Mouse (Mus musculus) heart, embryonic 14.5 days (tissue): ENCODE results near the gene Lhfp. TPM values are rescaled to one million over a fixed set of nuclear protein-coding genes. Genes with fewer than 3 reads are reported as not detected.

ENCODE experiments used
- ATAC-seq: fragments of 200-750 bp; cut with Nextera tagmentation; 2 replicates; pipeline ENCODE4 v1.8.0; 2017; ENCODE audit warnings: low read depth, moderate TSS enrichment; ENCODE audit not compliant: insufficient number of reproducible peaks, insufficient read depth, low FRiP score
- H3K27ac ChIP-seq, 2 experiments: fragments of 200-500 bp in 1 of 2; fragments of 300-500 bp in 1 of 2; sonication (generic) in 1 of 2; replicated peaks in 1 of 2; 2 replicates each; pipeline ENCODE4 v1.5.1; 2012 to 2014; ENCODE audit warnings: low read depth in 2 of 2, low read length in 2 of 2, control low read depth in 1 of 2, mild to moderate bottlenecking in 1 of 2, mixed read lengths in 1 of 2; ENCODE audit not compliant: control insufficient read depth in 1 of 2, insufficient read depth in 1 of 2
- H3K27me3 ChIP-seq: fragments of 300-500 bp; sonication (generic); 2 replicates; pipeline ENCODE4 v1.6.1; 2014; ENCODE audit warnings: mild to moderate bottlenecking, low read length, control low read depth; ENCODE audit not compliant: control insufficient read depth, insufficient read depth
- H3K36me3 ChIP-seq: fragments of 300-500 bp; sonication (generic); 2 replicates; pipeline ENCODE4 v1.6.1; 2014; ENCODE audit warnings: mild to moderate bottlenecking, control low read depth, low read length, mixed read lengths; ENCODE audit not compliant: control insufficient read depth, insufficient read depth
- H3K4me1 ChIP-seq, 2 experiments: fragments of 200-500 bp in 1 of 2; fragments of 300-500 bp in 1 of 2; sonication (generic) in 1 of 2; 2 replicates each; pipeline ENCODE4 v1.6.1; 2012 to 2014; ENCODE audit warnings: low read length in 2 of 2, control low read depth in 1 of 2, mixed read lengths in 1 of 2; ENCODE audit not compliant: control insufficient read depth in 2 of 2, insufficient read depth in 2 of 2
- H3K4me2 ChIP-seq: fragments of 300-500 bp; sonication (generic); 2 replicates; pipeline ENCODE4 v1.6.1; 2014; ENCODE audit warnings: mild to moderate bottlenecking, low read length
- H3K4me3 ChIP-seq, 2 experiments: fragments of 200-500 bp in 1 of 2; fragments of 300-500 bp in 1 of 2; sonication (generic) in 1 of 2; 2 replicates each; pipeline ENCODE4 v1.5.1; 2012 to 2014; ENCODE audit warnings: low read length in 2 of 2, mild to moderate bottlenecking in 2 of 2, control low read depth in 1 of 2, low read depth in 1 of 2, moderate library complexity in 1 of 2; ENCODE audit not compliant: control insufficient read depth in 1 of 2, insufficient read depth in 1 of 2
- H3K9ac ChIP-seq: fragments of 300-500 bp; sonication (generic); 2 replicates; pipeline ENCODE4 v1.6.1; 2014; ENCODE audit warnings: mild to moderate bottlenecking, low read length
- H3K9me3 ChIP-seq: fragments of 300-500 bp; sonication (generic); 2 replicates; pipeline ENCODE4 v1.6.1; 2016; ENCODE audit warnings: low read length, control low read depth; ENCODE audit not compliant: control insufficient read depth
- WGBS: fragments of 180-500 bp; shearing (Covaris S2); extraction: QIAGEN DNeasy Blood & Tissue Kit; methylation state at CpG from one replicate; pipeline ENCODE4 v1.1.7; 2014; 5-methylcytosine and 5-hydroxymethylcytosine counted together
- polyA plus RNA-seq: library from polyadenylated mRNA; unstranded; fragments of >200 nt; fragmentation: Nextera tagmentation; extraction: Ambion mirVana; gene quantifications from 2 replicates; pipeline ENCODE4 v1.2.1, GENCODE M21; 2014

Lhfp gene
- polyA plus RNA-seq, 1 experiment from 2014 or later = 93.2 TPM

DNA sequence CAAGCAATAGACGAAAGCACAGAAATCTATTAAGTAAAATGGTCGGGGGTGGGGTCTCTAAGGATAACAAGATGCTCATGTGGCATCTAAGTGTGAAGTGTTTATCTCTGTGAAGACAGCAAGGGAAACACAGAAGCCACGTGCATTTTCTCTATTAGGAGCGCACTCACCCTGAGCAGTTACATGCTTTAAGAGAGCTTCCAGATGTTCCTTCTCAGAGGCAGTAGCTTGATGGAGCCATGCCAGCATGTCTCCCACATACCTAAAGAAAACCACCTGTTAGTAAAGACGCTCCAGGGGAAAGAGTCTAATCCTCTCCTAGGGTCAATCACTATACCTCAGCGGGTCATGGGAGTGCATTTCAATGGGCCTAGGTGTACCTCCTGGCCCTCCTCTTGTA is 39.3 kb upstream of the Lhfp start:
- Histone ChIP-seq H3K4me2 (no peak overlapping the region), H3K4me1 (no peaks in the 10 kb centered on the region; a peak in 1 of 4 replicates), H3K36me3 (peaks cover 93% of the 10 kb centered on the region), H3K27me3 (no peaks in the 10 kb centered on the region), H3K9ac (no peak overlapping the region), H3K9me3 (no peaks in the 10 kb centered on the region), H3K27ac (no peak overlapping the region), H3K4me3 (no peak overlapping the region)
- no peak for ATAC-seq
- WGBS = 68% methylated on average over 6 of the region's 6 CpGs

- no peaks in the 10 kb centered on the region for H3K9me3 ChIP-seq
- H3K4me1 ChIP-seq = no peaks in the 10 kb centered on the region
- H3K9ac ChIP-seq = no peak overlapping the region
- no peak overlapping the region for H3K27ac ChIP-seq
- ATAC-seq = no peak
- peaks cover 93% of the 10 kb centered on the region for H3K36me3 ChIP-seq
- WGBS = 64% methylated on average over 2 of the region's 2 CpGs
- H3K27me3 ChIP-seq = no peaks in the 10 kb centered on the region
- H3K4me2 ChIP-seq = no peak overlapping the region
- H3K4me3 ChIP-seq = no peak overlapping the region
Measured at GRCm38 (mm10) chr3:53004406-53005114, 36.8 kb upstream of the Lhfp start.

- Histone ChIP-seq H3K9ac (no peak overlapping the region), H3K36me3 (peaks cover 92% of the 10 kb centered on the region), H3K27me3 (no peaks in the 10 kb centered on the region), H3K4me3 (no peak overlapping the region), H3K4me2 (no peak overlapping the region), H3K4me1 (no peaks in the 10 kb centered on the region), H3K9me3 (no peaks in the 10 kb centered on the region), H3K27ac (no peak overlapping the region)
- no peak for ATAC-seq
- 86% methylated on average over 8 of the region's 8 CpGs for WGBS
Measured at GRCm38 (mm10) chr3:53007411-53007810, 33.9 kb upstream of the Lhfp start.

DNA sequence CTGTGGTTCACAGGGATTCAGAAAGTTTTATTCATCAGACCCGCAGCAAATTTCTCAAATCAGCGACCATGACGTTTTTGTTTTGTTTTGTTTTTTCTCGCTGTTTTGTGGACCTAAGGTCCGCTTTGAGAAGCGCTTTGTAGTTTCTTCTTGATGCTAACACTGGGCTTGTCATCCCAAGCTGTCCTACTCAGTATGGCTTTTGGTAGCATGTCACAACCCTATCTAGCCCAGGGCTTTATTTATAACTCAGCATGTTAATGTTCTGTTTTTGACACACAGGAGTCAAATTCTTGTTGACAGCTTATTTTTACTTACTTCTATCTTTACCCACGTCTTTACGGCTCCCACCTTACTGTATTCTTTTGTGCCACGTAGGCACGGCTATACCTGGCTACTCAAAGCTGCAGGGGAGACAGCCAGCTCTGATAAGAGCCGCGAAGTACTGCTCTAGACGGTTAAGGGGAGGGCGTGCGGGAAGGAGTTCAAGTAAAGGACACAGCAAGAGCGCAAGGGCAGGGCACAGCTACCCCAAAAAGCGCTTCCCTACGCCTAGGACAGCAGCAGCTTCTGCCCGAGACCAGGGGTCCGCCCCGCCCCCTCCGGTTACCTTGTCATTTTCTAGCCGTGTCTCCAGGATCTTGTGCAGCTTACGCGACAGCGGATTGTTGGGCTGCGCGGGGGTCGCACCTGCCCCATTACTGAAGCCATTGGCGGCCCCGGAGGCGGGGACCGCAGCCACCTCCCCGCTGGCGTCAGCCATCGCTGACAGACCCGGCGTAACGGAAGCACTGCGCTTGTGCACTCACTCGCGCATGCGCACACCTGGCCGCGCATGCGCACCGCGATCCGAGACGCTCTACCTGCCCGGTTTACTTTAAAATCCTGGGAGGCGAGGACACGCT is 24.6 kb upstream of the Lhfp start, which contains the start of gene Cog6:
Cog6 (minus strand) TSS at position 802 of the 905 bp plus-strand sequence.
- Histone ChIP-seq H3K9me3 (no peaks in the 10 kb centered on the region), H3K36me3 (peaks cover 30% of the 10 kb centered on the region), H3K4me1 (peaks cover 0 to 6% of the 10 kb centered on the region in 2 experiments; a peak in 3 of 4 replicates), H3K4me3 (peak within 1 kb of the TSS; percentile 62 to 71), H3K27ac (peak within 1 kb of the TSS; percentile 84 to 86), H3K27me3 (no peaks in the 10 kb centered on the region), H3K9ac (peak within 1 kb of the TSS; percentile 82), H3K4me2 (peak within 1 kb of the TSS; percentile 69)
- 4% methylated on average over 53 of the region's 53 CpGs for WGBS
- peak; percentile 90 for ATAC-seq

GRCm38 (mm10) chr3:53027333-53027732 is 14.0 kb upstream of the Lhfp start:
- 38% methylated on average over 4 of the region's 4 CpGs for WGBS
- H3K4me2 ChIP-seq = no peak overlapping the region
- ATAC-seq = no peak

GRCm38 (mm10) chr3:53029046-53029445 is 12.3 kb upstream of the Lhfp start:
- Histone ChIP-seq H3K9ac (no peak overlapping the region), H3K27ac (no peak overlapping the region), H3K4me1 (peaks cover 3 to 4% of the 10 kb centered on the region in 2 experiments; a peak in 1 of 4 replicates), H3K4me2 (no peak overlapping the region), H3K4me3 (no peak overlapping the region), H3K27me3 (no peaks in the 10 kb centered on the region), H3K36me3 (no peaks in the 10 kb centered on the region), H3K9me3 (no peaks in the 10 kb centered on the region)
- WGBS = 19% methylated on average over 7 of the region's 7 CpGs
- no peak for ATAC-seq

More at GRCm38 (mm10) chr3:53027333-53027732, 14.0 kb upstream of the Lhfp start:
- no peaks in the 10 kb centered on the region for H3K36me3 ChIP-seq
- no peaks in the 10 kb centered on the region for H3K27me3 ChIP-seq
- H3K27ac ChIP-seq = no peak overlapping the region
- no peak overlapping the region for H3K9ac ChIP-seq
- no peak overlapping the region for H3K4me3 ChIP-seq
- H3K9me3 ChIP-seq = no peaks in the 10 kb centered on the region
- H3K4me1 ChIP-seq = no peaks in the 10 kb centered on the region; a peak in 1 of 4 replicates

DNA sequence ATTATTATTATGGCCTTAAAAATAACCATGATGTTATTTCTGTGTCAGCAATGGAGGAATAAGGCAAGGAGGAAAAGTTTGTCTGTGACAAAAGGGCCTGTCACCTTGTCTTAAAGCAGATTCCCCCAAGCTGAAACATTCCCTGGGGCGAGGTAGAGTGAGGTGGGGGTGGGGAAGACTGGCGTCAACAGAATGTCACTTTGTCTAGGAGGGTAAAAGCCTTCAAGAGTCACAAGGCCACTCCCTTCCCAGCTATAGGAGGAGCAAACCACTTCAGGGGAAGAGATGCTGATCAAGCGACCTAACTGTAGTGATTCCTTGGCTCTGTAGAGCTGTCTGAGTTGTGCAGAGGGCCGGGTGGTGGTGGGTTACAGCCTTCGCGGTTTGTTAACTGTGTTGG is 9.7 kb upstream of the Lhfp start:
- no peak overlapping the region for H3K4me3 ChIP-seq
- no peak for ATAC-seq
- no peaks in the 10 kb centered on the region for H3K9me3 ChIP-seq
- no peak overlapping the region for H3K27ac ChIP-seq
- 38% methylated on average over 6 of the region's 6 CpGs for WGBS
- no peaks in the 10 kb centered on the region for H3K36me3 ChIP-seq
- H3K9ac ChIP-seq = no peak overlapping the region
- H3K4me1 ChIP-seq = peaks cover 6% of the 10 kb centered on the region in 2 experiments; a peak in 1 of 4 replicates
- no peaks in the 10 kb centered on the region for H3K27me3 ChIP-seq
- H3K4me2 ChIP-seq = no peak overlapping the region
